Mouse (Mus musculus) hindbrain, embryonic 14.5 days (tissue): ENCODE data around the gene Ppme1. TPM values are rescaled to one million over a fixed set of nuclear protein-coding genes. Genes with fewer than 3 reads are reported as not detected.
A peak's percentile ranks its signal among the peaks of the same experiment; 100 is the strongest.

ENCODE experiments used
- ATAC-seq: fragments of 200-750 bp; cut with Nextera tagmentation; 2 replicates; pipeline ENCODE4 v1.8.0; 2017; ENCODE audit warnings: moderate number of reproducible peaks, mild to moderate bottlenecking, moderate TSS enrichment, moderate library complexity; ENCODE audit not compliant: low FRiP score
- DNase-seq: peaks from one replicate; pipeline ENCODE4 v3.0.0-alpha.2; 2015; ENCODE audit warnings: low spot score
- H3K27ac ChIP-seq: fragments of 300-500 bp; sonication (generic); 2 replicates; pipeline ENCODE4 v1.5.1; 2014; ENCODE audit warnings: mild to moderate bottlenecking, moderate library complexity
- H3K27me3 ChIP-seq: fragments of 300-500 bp; sonication (generic); 2 replicates; pipeline ENCODE4 v1.6.1; 2014; ENCODE audit warnings: mild to moderate bottlenecking, low read length, mixed read lengths; ENCODE audit not compliant: control insufficient read depth, insufficient read depth
- H3K36me3 ChIP-seq: fragments of 300-500 bp; sonication (generic); replicated peaks from 2 replicates; pipeline ENCODE4 v1.6.1; 2014; ENCODE audit not compliant: control insufficient read depth, insufficient read depth
- H3K4me1 ChIP-seq: fragments of 300-500 bp; sonication (generic); replicated peaks from 2 replicates; pipeline ENCODE4 v1.6.1; 2014; ENCODE audit warnings: antibody characterized with exemption, low read length, mixed read lengths; ENCODE audit not compliant: control insufficient read depth, insufficient read depth
- H3K4me2 ChIP-seq: fragments of 300-500 bp; sonication (generic); replicated peaks from 2 replicates; pipeline ENCODE4 v1.6.1; 2014; ENCODE audit warnings: mild to moderate bottlenecking, moderate library complexity
- H3K4me3 ChIP-seq: fragments of 300-500 bp; sonication (generic); replicated peaks from 2 replicates; pipeline ENCODE4 v1.5.1; 2014; ENCODE audit warnings: mild to moderate bottlenecking, low read length
- H3K9ac ChIP-seq: fragments of 300-500 bp; sonication (generic); 2 replicates; pipeline ENCODE4 v1.6.1; 2014
- H3K9me3 ChIP-seq: fragments of 300-500 bp; sonication (generic); 2 replicates; pipeline ENCODE4 v1.6.1; 2016; ENCODE audit warnings: low read length; ENCODE audit not compliant: control insufficient read depth
- WGBS: fragments of 180-500 bp; shearing (Covaris S2); extraction: QIAGEN DNeasy Blood & Tissue Kit; methylation state at CpG from one replicate; pipeline ENCODE4 v1.1.7; 2014; 5-methylcytosine and 5-hydroxymethylcytosine counted together
- polyA plus RNA-seq: library from polyadenylated mRNA; unstranded; fragments of >200 nt; fragmentation: Nextera tagmentation; extraction: Ambion mirVana; gene quantifications from 2 replicates; pipeline ENCODE4 v1.2.1, GENCODE M21; 2014

Ppme1 gene
- polyA plus RNA-seq, 1 experiment from 2014 or later, result 155 TPM

- H3K4me2 ChIP-seq, result no peak overlapping the region
- H3K27ac ChIP-seq, result no peak overlapping the region
- peaks cover 97% of the 10 kb centered on the region for H3K36me3 ChIP-seq
- 97% methylated on average over 2 of the region's 2 CpGs for WGBS
- no peaks in the 10 kb centered on the region for H3K4me1 ChIP-seq
- H3K9ac ChIP-seq, result no peak overlapping the region
- H3K27me3 ChIP-seq, result no peaks in the 10 kb centered on the region
- no peak overlapping the region for H3K4me3 ChIP-seq
- no peak for DNase-seq
- H3K9me3 ChIP-seq, result no peaks in the 10 kb centered on the region
- ATAC-seq, result no peak
These were observed 36.2 kb downstream of the Ppme1 start for GRCm38 (mm10) chr7:100335921-100336320.

DNA sequence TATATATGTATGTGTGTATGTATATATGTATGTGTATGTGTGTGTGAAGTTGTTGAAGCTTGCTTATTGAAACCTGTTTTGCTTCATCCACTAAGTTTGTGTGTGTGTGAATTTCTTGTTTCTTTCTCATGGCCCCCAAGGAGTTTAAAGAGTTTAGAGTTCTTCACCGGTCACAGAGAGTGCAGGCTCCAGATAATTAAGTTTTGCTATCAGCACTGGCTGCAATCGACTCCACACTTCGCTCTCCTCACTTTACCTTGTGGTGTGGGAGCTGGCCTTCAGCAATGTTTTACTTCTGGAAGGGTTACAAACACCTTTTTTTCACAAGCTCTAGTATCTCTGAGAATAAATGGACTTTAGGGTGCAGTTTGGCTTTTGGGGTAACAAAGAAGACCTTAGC lies 40.8 kb downstream of the Ppme1 start:
- peaks cover 91% of the 10 kb centered on the region for H3K36me3 ChIP-seq

DNA sequence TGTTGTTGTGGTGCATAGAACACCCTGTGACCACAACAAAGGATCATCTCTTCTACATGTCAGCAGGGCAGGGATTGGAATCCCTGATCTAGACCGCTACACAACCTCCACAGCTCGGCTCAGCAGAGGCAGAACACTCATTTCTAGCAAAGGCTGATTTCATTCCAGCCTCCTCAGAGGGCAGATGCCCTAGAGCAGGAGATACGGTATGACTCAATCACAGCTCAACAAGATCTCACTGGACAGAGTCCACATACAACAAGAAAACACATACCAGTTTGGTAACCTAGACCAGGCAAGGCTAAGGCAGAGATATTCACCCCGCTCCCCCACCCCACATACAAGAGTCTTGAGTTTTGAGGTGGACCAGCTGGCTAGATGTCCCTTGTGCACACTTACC lies 43.5 kb downstream of the Ppme1 start:
- H3K4me1 ChIP-seq, result no peaks in the 10 kb centered on the region
- H3K4me3 ChIP-seq, result no peak overlapping the region
- ATAC-seq (no peak), DNase-seq (no peak)
- no peak overlapping the region for H3K9ac ChIP-seq
- WGBS, result 97% methylated on average over 4 of the region's 4 CpGs
- H3K4me2 ChIP-seq, result no peak overlapping the region
- no peak overlapping the region for H3K27ac ChIP-seq
- H3K27me3 ChIP-seq, result no peaks in the 10 kb centered on the region
- H3K36me3 ChIP-seq, result peaks cover 70% of the 10 kb centered on the region
- H3K9me3 ChIP-seq, result no peaks in the 10 kb centered on the region

More for the DNA sequence above, 40.8 kb downstream of the Ppme1 start:
- Histone ChIP-seq H3K27me3 (no peaks in the 10 kb centered on the region), H3K4me1 (no peaks in the 10 kb centered on the region), H3K4me2 (no peak overlapping the region), H3K4me3 (no peak overlapping the region), H3K9me3 (no peaks in the 10 kb centered on the region), H3K27ac (no peak overlapping the region), H3K9ac (no peak overlapping the region)
- ATAC-seq (no peak), DNase-seq (no peak)
- WGBS, result 99% methylated on average over 3 of the region's 3 CpGs

DNA sequence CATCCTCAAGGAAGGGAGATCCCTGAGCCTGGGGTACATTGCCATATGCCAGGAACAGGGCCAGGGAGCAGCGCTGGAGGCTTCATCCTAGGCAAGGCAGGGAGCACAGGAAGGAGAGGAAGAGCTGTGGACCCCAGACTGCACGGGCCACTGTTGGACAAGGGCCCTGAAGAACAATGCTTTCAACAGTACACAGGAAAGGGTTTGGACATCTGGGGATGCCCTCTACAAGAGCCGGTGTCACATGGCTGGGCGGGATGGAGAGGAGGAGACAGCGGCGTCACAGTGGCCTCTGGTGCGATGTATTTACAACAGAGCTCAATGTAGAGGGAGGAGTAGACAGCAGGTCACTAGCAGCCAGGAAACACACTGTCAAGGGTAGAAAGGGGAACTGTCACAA lies 44.6 kb downstream of the Ppme1 start:
- no peaks in the 10 kb centered on the region for H3K9me3 ChIP-seq
- peaks cover 59% of the 10 kb centered on the region for H3K36me3 ChIP-seq
- H3K4me2 ChIP-seq, result no peak overlapping the region
- ATAC-seq, result no peak
- no peaks in the 10 kb centered on the region for H3K27me3 ChIP-seq
- no peak overlapping the region for H3K4me3 ChIP-seq
- H3K27ac ChIP-seq, result no peak overlapping the region
- no peak for DNase-seq
- no peak overlapping the region for H3K9ac ChIP-seq
- WGBS, result 92% methylated on average over 7 of the region's 7 CpGs
- no peaks in the 10 kb centered on the region for H3K4me1 ChIP-seq

DNA sequence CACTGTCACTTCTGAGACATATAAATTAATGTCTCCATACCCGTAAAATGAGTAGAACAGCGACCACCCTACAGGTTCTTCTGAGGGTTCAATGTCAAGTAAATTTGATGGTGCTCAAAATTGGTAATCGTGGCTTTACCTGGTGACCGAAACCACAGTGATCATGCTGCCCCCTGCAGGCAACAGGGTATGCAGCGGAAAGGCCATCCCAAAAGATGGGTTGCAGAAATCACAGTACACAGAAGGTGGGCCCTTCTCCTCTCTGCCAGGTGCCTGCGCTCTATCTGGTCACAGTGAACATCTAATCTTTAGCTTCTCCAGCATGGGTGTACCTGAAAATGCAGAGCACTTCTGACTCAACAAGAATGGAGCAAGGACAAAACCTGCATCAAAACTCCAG lies 46.6 kb downstream of the Ppme1 start:
- ATAC-seq (no peak), DNase-seq (peak; percentile 67)
- no peak overlapping the region for H3K9ac ChIP-seq
- H3K9me3 ChIP-seq, result no peaks in the 10 kb centered on the region
- no peak overlapping the region for H3K4me2 ChIP-seq
- peaks cover 40% of the 10 kb centered on the region for H3K36me3 ChIP-seq
- 79% methylated on average over 6 of the region's 6 CpGs for WGBS
- H3K4me3 ChIP-seq, result no peak overlapping the region
- H3K27me3 ChIP-seq, result no peaks in the 10 kb centered on the region
- no peaks in the 10 kb centered on the region for H3K4me1 ChIP-seq
- no peak overlapping the region for H3K27ac ChIP-seq

- Histone ChIP-seq H3K9me3 (no peaks in the 10 kb centered on the region), H3K4me2 (no peak overlapping the region), H3K4me1 (no peaks in the 10 kb centered on the region), H3K36me3 (peaks cover 29% of the 10 kb centered on the region), H3K27me3 (no peaks in the 10 kb centered on the region), H3K27ac (no peak overlapping the region), H3K9ac (no peak overlapping the region), H3K4me3 (no peak overlapping the region)
- DNase-seq (no peak), ATAC-seq (no peak)
- WGBS, result 90% methylated on average over 3 of the region's 3 CpGs
These were observed 48.4 kb downstream of the Ppme1 start for GRCm38 (mm10) chr7:100323721-100324120.

DNA sequence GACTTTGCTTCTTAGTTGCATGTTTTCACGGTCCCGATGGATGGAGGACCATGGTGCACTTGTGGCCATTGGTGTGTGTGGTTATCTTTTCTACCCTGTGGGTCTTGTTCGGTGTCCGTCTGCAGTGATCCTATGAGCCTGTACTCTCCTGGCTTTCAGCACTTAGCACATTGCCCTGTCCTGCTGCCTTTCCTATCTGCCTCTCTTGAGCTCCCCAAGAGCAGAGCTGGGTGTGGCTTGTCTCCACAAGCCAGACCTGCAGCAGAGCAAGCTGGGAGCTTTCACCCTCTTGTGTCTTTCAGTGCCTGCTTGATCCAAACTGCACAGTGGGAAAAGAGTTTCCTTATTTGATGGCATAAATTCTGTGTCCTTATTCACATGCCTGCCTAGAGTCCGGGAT lies 54.6 kb downstream of the Ppme1 start:
- ATAC-seq, result no peak

GRCm38 (mm10) chr7:100316924-100317323 lies 55.2 kb downstream of the Ppme1 start:
- WGBS, result 92% methylated on average over 8 of the region's 8 CpGs
- ATAC-seq (no peak), DNase-seq (no peak)
- H3K27me3 ChIP-seq, result no peaks in the 10 kb centered on the region
- H3K4me3 ChIP-seq, result no peak overlapping the region
- no peaks in the 10 kb centered on the region for H3K4me1 ChIP-seq
- no peak overlapping the region for H3K9ac ChIP-seq
- H3K36me3 ChIP-seq, result no peaks in the 10 kb centered on the region
- no peak overlapping the region for H3K27ac ChIP-seq
- no peak overlapping the region for H3K4me2 ChIP-seq
- no peaks in the 10 kb centered on the region for H3K9me3 ChIP-seq

More for the DNA sequence above, 54.6 kb downstream of the Ppme1 start:
- no peaks in the 10 kb centered on the region for H3K27me3 ChIP-seq
- no peaks in the 10 kb centered on the region for H3K9me3 ChIP-seq
- 97% methylated on average over 5 of the region's 5 CpGs for WGBS
- H3K4me3 ChIP-seq, result no peak overlapping the region
- H3K36me3 ChIP-seq, result no peaks in the 10 kb centered on the region
- no peak overlapping the region for H3K4me2 ChIP-seq
- H3K4me1 ChIP-seq, result no peaks in the 10 kb centered on the region
- no peak overlapping the region for H3K9ac ChIP-seq
- DNase-seq, result no peak
- no peak overlapping the region for H3K27ac ChIP-seq

DNA sequence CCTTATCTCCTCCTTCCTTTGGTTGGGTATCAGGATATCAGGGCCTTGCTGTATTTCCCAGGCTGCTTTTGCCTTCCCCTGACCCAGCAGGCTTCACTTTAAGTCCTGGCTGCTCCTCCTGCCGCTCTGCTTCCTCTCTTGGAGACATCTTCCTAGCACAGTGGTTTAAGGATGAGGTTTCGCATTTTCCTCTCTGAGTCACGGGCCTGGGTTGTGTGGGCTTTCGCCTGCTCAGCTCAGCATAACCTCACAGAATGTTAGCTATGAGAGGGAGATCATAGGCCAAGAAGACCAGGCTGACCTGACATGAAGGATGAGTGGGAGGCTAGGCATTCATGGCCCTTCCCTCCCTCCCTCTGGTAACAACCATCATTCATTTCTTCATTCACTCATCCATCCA lies 59.4 kb downstream of the Ppme1 start:
- Histone ChIP-seq H3K4me1 (peaks cover 33% of the 10 kb centered on the region), H3K4me3 (no peak overlapping the region), H3K9me3 (no peaks in the 10 kb centered on the region), H3K27me3 (no peaks in the 10 kb centered on the region), H3K4me2 (no peak overlapping the region), H3K27ac (no peak overlapping the region), H3K36me3 (no peaks in the 10 kb centered on the region), H3K9ac (no peak overlapping the region)
- ATAC-seq (no peak), DNase-seq (no peak)
- WGBS, result 95% methylated on average over 4 of the region's 4 CpGs

GRCm38 (mm10) chr7:100310290-100310689 lies 61.8 kb downstream of the Ppme1 start:
- Histone ChIP-seq H3K4me2 (no peak overlapping the region), H3K36me3 (no peaks in the 10 kb centered on the region), H3K27ac (peak overlapping the region; percentile 66), H3K9ac (peak overlapping the region; percentile 2; the same call in 1 of the 2 replicates), H3K4me3 (no peak overlapping the region), H3K4me1 (peaks cover 39% of the 10 kb centered on the region), H3K9me3 (no peaks in the 10 kb centered on the region), H3K27me3 (no peaks in the 10 kb centered on the region)
- WGBS, result 68% methylated on average over 12 of the region's 12 CpGs
- ATAC-seq, result no peak
- no peak for DNase-seq
